Mouse (Mus musculus) midbrain, embryonic 11.5 days (tissue): ENCODE measurements at regions not wholly inside any gene's neighbourhood (a gene's known extent, or its start where the extent isn't known, plus 50 kb on each side); places are given as distances from the start of the nearest gene placed in this dataset.

ENCODE experiments used
- ATAC-seq: fragments of 200-750 bp; cut with Nextera tagmentation; 2 replicates; pipeline ENCODE4 v1.8.0; 2017; ENCODE audit warnings: moderate TSS enrichment, moderate library complexity; ENCODE audit not compliant: low FRiP score
- DNase-seq: peaks from one replicate; pipeline ENCODE4 v3.0.0; 2015; ENCODE audit warnings: low spot score; ENCODE audit errors: missing footprints
- H3K27ac ChIP-seq: fragments of 300-500 bp; sonication (generic); 2 replicates; pipeline ENCODE4 v1.5.1; 2014; ENCODE audit warnings: low read depth, low read length
- H3K27me3 ChIP-seq: fragments of 300-500 bp; sonication (generic); 2 replicates; pipeline ENCODE4 v1.6.1; 2014; ENCODE audit warnings: mild to moderate bottlenecking, low read length, moderate library complexity, mixed read lengths; ENCODE audit not compliant: control insufficient read depth, insufficient read depth
- H3K36me3 ChIP-seq: fragments of 300-500 bp; sonication (generic); 2 replicates; pipeline ENCODE4 v1.6.1; 2014; ENCODE audit warnings: mild to moderate bottlenecking, low read length, moderate library complexity, mixed read lengths; ENCODE audit not compliant: control insufficient read depth, insufficient read depth
- H3K4me1 ChIP-seq: fragments of 300-500 bp; sonication (generic); 2 replicates; pipeline ENCODE4 v1.6.1; 2014; ENCODE audit warnings: low read length; ENCODE audit not compliant: control insufficient read depth, insufficient read depth
- H3K4me2 ChIP-seq: fragments of 300-500 bp; sonication (generic); 2 replicates; pipeline ENCODE4 v1.6.1; 2014; ENCODE audit warnings: mild to moderate bottlenecking, moderate library complexity
- H3K4me3 ChIP-seq: fragments of 300-500 bp; sonication (generic); 2 replicates; pipeline ENCODE4 v1.5.1; 2014; ENCODE audit warnings: low read depth, low read length
- H3K9ac ChIP-seq: fragments of 300-500 bp; sonication (generic); 2 replicates; pipeline ENCODE4 v1.6.1; 2014; ENCODE audit warnings: low read length
- H3K9me3 ChIP-seq: fragments of 300-500 bp; sonication (generic); 2 replicates; pipeline ENCODE4 v1.6.1; 2016; ENCODE audit warnings: low read length; ENCODE audit not compliant: control insufficient read depth
- WGBS: fragments of 180-500 bp; shearing (Covaris S2); extraction: QIAGEN DNeasy Blood & Tissue Kit; methylation state at CpG from one replicate; pipeline ENCODE4 v1.1.7; 2014; 5-methylcytosine and 5-hydroxymethylcytosine counted together

DNA sequence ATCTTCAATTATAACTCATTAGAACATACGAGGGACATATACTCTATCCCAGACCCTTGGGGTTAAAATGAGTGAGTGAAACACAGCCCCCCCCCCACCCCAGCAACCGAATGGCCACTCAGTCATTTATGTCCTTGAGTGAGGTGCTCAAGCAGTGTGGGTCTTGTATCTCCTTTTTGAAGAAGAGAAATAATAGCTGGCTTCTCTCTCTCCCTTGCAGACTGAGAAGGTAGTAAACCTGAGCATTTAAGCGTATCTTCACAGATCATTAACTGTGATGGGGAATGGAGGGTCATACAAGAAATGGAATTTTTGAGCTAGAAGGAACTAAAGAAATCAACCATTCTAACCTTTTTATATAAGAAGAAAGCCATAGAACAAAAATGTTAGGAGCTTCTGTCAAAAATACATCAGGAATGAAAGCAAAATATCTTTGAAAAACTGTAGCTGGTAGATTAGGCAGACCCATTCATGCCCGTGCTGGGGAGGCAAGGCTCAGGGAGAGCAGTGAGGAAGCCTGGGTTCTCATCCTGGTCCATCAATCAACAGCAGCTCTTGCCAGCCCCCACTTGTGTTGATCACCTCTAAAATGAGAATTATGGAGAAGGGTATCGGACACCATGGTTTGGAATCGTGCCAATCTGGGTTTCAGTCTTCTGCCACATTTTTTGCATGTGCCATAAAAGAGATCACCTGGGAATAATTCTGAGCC lies 98.4 kb upstream of the Plxna2 start:
- WGBS, result 83% methylated on average over 6 of the region's 6 CpGs
- Histone ChIP-seq H3K4me2 (no peak overlapping the region), H3K4me1 (no peaks in the 10 kb centered on the region), H3K4me3 (no peak overlapping the region), H3K9me3 (no peaks in the 10 kb centered on the region), H3K27ac (no peak overlapping the region), H3K9ac (no peak overlapping the region), H3K36me3 (no peaks in the 10 kb centered on the region), H3K27me3 (no peaks in the 10 kb centered on the region)
- DNase-seq (no peak), ATAC-seq (no peak)

DNA sequence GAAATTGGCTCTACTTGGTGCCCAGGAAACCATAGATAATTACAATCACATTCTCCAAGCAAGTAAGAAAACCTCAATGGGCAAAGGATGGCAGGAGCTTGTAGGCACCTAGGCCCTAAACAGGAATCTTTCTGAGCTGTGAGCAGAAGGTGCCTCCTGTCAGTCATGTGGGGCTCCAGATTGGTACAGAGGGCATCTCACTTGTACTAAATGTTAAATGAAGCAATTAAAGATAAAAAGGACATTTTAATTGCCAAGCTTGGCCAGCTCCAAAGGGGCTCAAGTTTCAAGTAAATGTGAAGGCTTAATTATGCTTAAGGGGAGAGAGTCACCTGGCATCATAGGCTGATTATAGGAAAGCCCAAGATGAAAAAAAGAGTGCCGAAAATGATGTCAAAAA lies 101.9 kb upstream of the Plxna2 start:
- WGBS, result 81% methylated on average over 1 of the region's 1 CpGs
- DNase-seq, result no peak
- Histone ChIP-seq H3K4me3 (no peak overlapping the region), H3K9ac (no peak overlapping the region), H3K36me3 (no peaks in the 10 kb centered on the region), H3K9me3 (no peaks in the 10 kb centered on the region), H3K4me2 (no peak overlapping the region), H3K27me3 (no peaks in the 10 kb centered on the region), H3K27ac (no peak overlapping the region), H3K4me1 (no peaks in the 10 kb centered on the region)
- ATAC-seq, result no peak

DNA sequence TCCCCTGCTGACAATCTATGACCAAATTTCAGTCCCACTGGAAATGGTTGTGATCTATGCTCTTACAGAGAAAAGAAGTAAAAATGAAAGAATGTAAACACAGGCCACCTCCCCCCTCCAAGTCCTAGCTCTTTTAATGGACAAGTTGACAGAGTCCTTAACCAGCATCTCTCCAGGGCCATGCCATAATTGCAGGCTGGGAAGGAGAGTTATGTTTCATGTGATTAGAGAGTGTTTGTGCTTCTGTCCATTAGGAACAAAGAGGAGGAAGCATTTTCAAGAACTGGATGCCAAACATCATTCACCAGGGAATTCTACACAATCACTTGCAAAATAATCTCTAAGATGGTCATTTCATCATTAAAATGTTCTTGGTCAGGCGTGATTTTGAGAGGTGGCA lies 109.7 kb upstream of the Plxna2 start:
- no peak overlapping the region for H3K4me3 ChIP-seq
- WGBS, result 69% methylated on average over 1 of the region's 1 CpGs
- H3K4me1 ChIP-seq, result no peaks in the 10 kb centered on the region
- H3K9me3 ChIP-seq, result no peaks in the 10 kb centered on the region
- no peak for DNase-seq
- no peak overlapping the region for H3K27ac ChIP-seq
- no peak overlapping the region for H3K9ac ChIP-seq
- no peaks in the 10 kb centered on the region for H3K27me3 ChIP-seq
- ATAC-seq, result no peak
- no peaks in the 10 kb centered on the region for H3K36me3 ChIP-seq
- H3K4me2 ChIP-seq, result no peak overlapping the region

DNA sequence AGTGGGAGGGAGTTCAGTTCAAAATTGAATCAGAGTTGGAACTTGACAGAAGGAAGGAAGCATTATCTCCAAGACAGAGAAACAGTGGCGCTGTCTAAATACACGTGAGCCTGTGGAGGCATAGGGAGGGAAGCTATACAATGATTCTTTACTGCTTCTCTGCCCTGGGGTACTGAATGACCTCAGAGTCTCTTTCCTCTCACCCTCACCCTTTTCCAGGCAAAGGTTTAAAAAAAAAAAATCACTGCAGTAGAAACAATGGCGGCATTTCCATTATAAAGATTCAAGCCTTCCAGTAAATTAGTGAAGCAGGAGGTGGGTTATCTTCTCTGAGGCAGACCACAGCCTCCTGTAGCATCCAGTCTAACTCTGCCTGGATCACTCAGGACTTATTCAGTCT lies 112.2 kb upstream of the Plxna2 start:
- WGBS, result 32% methylated on average over 3 of the region's 3 CpGs
- H3K27me3 ChIP-seq, result no peaks in the 10 kb centered on the region
- H3K27ac ChIP-seq, result no peak overlapping the region
- no peaks in the 10 kb centered on the region for H3K36me3 ChIP-seq
- DNase-seq, result no peak
- no peak overlapping the region for H3K4me2 ChIP-seq
- no peaks in the 10 kb centered on the region for H3K4me1 ChIP-seq
- no peak overlapping the region for H3K9ac ChIP-seq
- no peak overlapping the region for H3K4me3 ChIP-seq
- no peak for ATAC-seq
- H3K9me3 ChIP-seq, result no peaks in the 10 kb centered on the region

DNA sequence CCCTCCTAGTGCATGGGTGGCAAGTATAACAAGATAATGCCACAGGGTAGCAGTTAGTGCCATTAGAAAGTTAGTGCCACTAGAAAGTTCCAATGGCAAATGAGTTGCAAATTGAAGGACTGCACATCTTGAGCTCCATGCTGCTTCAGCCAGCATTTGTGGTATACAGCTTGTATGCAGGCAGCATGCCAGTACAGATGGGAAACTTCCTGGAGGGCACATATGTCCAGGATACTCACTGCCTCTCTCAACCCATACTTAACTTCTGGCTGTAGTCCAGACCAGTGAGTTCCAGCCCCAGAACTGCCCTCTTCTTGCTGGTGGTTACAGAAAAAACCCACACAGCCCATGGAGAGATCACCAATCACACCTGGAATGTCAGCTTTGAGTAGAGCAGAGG lies 113.8 kb upstream of the Plxna2 start:
- no peaks in the 10 kb centered on the region for H3K36me3 ChIP-seq
- no peaks in the 10 kb centered on the region for H3K27me3 ChIP-seq
- no peaks in the 10 kb centered on the region for H3K4me1 ChIP-seq
- H3K9me3 ChIP-seq, result no peaks in the 10 kb centered on the region
- DNase-seq, result no peak
- no peak overlapping the region for H3K27ac ChIP-seq
- ATAC-seq, result no peak
- no peak overlapping the region for H3K4me2 ChIP-seq
- H3K9ac ChIP-seq, result no peak overlapping the region
- H3K4me3 ChIP-seq, result no peak overlapping the region

DNA sequence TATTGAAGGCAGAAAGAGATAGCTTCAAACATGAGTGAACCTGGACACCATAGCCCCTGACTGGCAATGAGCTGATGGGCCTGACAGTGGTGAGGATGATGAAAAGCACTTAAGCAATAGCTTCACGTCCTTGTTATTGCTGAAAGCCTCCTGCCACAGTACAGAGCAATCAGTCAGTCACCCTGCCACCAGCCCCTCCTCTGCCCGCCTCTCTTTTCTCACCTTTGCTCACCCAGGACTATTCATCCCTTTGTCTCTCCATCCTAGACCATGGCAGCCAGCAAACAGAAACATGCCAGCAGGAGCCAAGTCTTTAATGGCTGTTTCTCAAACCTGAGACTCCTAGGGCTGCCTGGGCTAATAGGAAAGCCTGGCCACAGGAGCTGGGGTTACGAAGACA lies 114.5 kb upstream of the Plxna2 start:
- DNase-seq, result no peak
- Histone ChIP-seq H3K27ac (no peak overlapping the region), H3K4me3 (no peak overlapping the region), H3K4me2 (no peak overlapping the region), H3K36me3 (no peaks in the 10 kb centered on the region), H3K4me1 (no peaks in the 10 kb centered on the region), H3K27me3 (no peaks in the 10 kb centered on the region), H3K9me3 (no peaks in the 10 kb centered on the region), H3K9ac (no peak overlapping the region)
- no peak for ATAC-seq
- WGBS, result 59% methylated on average over 3 of the region's 3 CpGs

DNA sequence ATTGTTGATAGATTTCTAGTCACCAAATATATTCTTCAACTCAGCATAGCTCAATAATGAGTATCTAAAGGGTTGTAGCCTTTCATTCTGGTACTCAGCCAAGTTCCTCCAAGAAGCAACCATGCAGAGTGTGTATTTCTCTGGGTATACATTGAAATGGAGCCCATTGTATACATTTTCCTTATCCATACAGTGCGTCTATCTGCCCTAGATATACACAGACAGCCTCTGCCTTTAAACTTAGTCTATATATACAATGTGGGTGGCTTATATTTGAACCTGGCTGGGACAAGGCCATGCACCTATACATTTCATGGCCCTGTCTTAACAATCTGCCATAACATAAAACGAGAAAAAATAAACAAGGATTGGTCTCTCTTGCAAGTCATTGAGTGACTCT lies 121.6 kb upstream of the Plxna2 start:
- Histone ChIP-seq H3K4me2 (no peak overlapping the region), H3K4me1 (no peaks in the 10 kb centered on the region), H3K9me3 (no peaks in the 10 kb centered on the region), H3K27me3 (no peaks in the 10 kb centered on the region), H3K27ac (no peak overlapping the region), H3K4me3 (no peak overlapping the region), H3K36me3 (no peaks in the 10 kb centered on the region), H3K9ac (no peak overlapping the region)
- 86% methylated on average over 2 of the region's 2 CpGs for WGBS
- ATAC-seq, result no peak
- DNase-seq, result no peak

DNA sequence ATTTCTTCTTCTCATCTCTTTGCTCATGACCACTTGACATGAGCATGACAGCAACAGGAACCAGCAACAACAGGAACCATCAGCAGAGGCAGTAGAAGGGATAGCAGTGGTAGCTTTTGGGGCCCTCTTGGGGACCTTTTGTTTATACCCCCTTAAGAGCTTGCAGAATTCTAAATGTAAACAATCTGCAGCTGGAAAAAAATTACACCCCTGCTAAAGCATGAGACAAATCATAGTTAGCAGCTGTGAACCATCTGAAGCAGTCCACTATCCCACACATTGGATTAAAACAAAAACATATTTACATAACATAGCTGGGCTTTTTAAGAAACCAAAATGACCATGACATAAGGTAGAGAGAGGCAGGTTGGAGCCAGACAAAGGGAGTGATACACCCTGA lies 126.9 kb upstream of the Plxna2 start:
- DNase-seq, result no peak
- H3K27me3 ChIP-seq, result no peaks in the 10 kb centered on the region
- no peaks in the 10 kb centered on the region for H3K9me3 ChIP-seq

DNA sequence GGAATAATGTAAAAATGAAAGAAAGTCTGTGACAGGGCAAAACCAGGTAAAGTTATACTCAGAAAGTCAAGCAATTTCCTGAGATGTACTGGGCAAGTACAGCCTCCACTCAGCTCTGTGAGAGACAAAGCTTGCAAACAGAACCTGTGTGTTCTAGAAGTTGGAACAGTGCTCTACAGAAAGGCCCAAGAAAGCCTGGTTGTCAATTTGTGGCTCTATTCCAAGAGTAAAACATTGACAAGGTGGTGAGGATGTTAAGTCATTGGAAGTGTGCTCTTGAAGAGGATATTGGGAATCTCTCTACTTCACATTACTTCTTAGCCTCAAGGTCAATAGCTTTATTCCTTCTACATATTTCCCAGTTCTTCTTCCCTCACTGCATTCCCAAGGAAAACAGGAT lies 129.9 kb upstream of the Plxna2 start:
- no peak overlapping the region for H3K9ac ChIP-seq
- H3K4me2 ChIP-seq, result no peak overlapping the region
- DNase-seq, result no peak
- ATAC-seq, result no peak
- H3K36me3 ChIP-seq, result no peaks in the 10 kb centered on the region
- no peaks in the 10 kb centered on the region for H3K27me3 ChIP-seq
- H3K9me3 ChIP-seq, result no peaks in the 10 kb centered on the region
- no peak overlapping the region for H3K27ac ChIP-seq
- H3K4me1 ChIP-seq, result no peaks in the 10 kb centered on the region
- no peak overlapping the region for H3K4me3 ChIP-seq

More for the DNA sequence above, 126.9 kb upstream of the Plxna2 start:
- Histone ChIP-seq H3K4me3 (no peak overlapping the region), H3K4me1 (no peaks in the 10 kb centered on the region), H3K36me3 (no peaks in the 10 kb centered on the region), H3K4me2 (no peak overlapping the region), H3K9ac (no peak overlapping the region), H3K27ac (no peak overlapping the region)
- no peak for ATAC-seq

DNA sequence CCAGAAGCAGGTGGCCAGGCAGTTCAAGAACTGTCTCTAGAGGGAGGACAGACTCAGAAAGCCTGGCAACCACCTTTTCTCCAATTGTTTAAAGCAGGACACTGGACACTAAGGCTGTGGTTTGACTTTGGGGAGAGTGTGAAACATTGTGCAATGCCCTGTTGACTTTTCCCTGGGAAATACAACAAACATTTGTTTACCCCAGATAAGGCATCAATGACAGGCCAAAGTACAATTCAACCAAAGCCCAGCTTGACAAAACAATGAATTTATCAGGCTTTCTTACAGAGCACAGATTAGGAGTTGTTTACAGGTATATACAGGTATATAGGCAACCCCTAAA lies 135.3 kb upstream of the Plxna2 start:
- no peaks in the 10 kb centered on the region for H3K9me3 ChIP-seq
- no peak for ATAC-seq
- H3K27me3 ChIP-seq, result no peaks in the 10 kb centered on the region
- no peak for DNase-seq
- no peaks in the 10 kb centered on the region for H3K36me3 ChIP-seq
- no peak overlapping the region for H3K4me3 ChIP-seq
- H3K4me2 ChIP-seq, result no peak overlapping the region
- no peak overlapping the region for H3K27ac ChIP-seq
- no peaks in the 10 kb centered on the region for H3K4me1 ChIP-seq
- no peak overlapping the region for H3K9ac ChIP-seq
